Mouse (Mus musculus): ENCODE measurements at regions not wholly inside any gene's neighbourhood (a gene's known extent, or its start where the extent isn't known, plus 50 kb on each side); places are given as distances from the start of the nearest gene placed in this dataset.
A peak's percentile ranks its signal among the peaks of the same experiment; 100 is the strongest.

GRCm38 (mm10) chr7:135990321-135990720, 274.2 kb upstream of the Mki67 start:
- no peak for DNase-seq (ENCODE audit: low read depth, low spot score)

GRCm38 (mm10) chr7:135996896-135997295, 280.7 kb upstream of the Mki67 start:
- no peak for DNase-seq (ENCODE audit: low read depth, low spot score)

GRCm38 (mm10) chr7:135997640-135998039, 281.5 kb upstream of the Mki67 start:
- DNase-seq (ENCODE audit: low read depth, low spot score) = peak; percentile 61

GRCm38 (mm10) chr7:136002382-136002781, 286.2 kb upstream of the Mki67 start:
- peak; percentile 89 for DNase-seq (ENCODE audit: low read depth, low spot score)

GRCm38 (mm10) chr7:136003291-136003690, 287.1 kb upstream of the Mki67 start:
- no peak for DNase-seq (ENCODE audit: low read depth, low spot score)

GRCm38 (mm10) chr7:136007796-136008455, 291.8 kb upstream of the Mki67 start:
- peak; percentile 35 for DNase-seq (ENCODE audit: low read depth, low spot score)

GRCm38 (mm10) chr7:136008486-136008885, 292.3 kb upstream of the Mki67 start:
- DNase-seq (ENCODE audit: low read depth, low spot score) = no peak

- DNase-seq (ENCODE audit: low read depth, low spot score) = peak; percentile 37
Observed at GRCm38 (mm10) chr7:136010013-136010412, 293.9 kb upstream of the Mki67 start.

GRCm38 (mm10) chr7:136014706-136015105, 298.5 kb upstream of the Mki67 start:
- DNase-seq (ENCODE audit: low read depth, low spot score) = no peak

GRCm38 (mm10) chr7:136016918-136017317, 300.8 kb upstream of the Mki67 start:
- DNase-seq (ENCODE audit: low read depth, low spot score) = no peak

- DNase-seq (ENCODE audit: low read depth, low spot score) = no peak
Observed at GRCm38 (mm10) chr7:136020577-136020976, 304.4 kb upstream of the Mki67 start.

GRCm38 (mm10) chr7:136021071-136021470, 304.9 kb upstream of the Mki67 start:
- no peak for DNase-seq (ENCODE audit: low read depth, low spot score)

GRCm38 (mm10) chr7:136022781-136023448, 306.8 kb upstream of the Mki67 start:
- no peak for DNase-seq (ENCODE audit: low read depth, low spot score)

GRCm38 (mm10) chr7:136026451-136026850, 310.3 kb upstream of the Mki67 start:
- no peak for DNase-seq (ENCODE audit: low read depth, low spot score)

GRCm38 (mm10) chr7:136032026-136032425, 315.9 kb upstream of the Mki67 start:
- DNase-seq (ENCODE audit: low read depth, low spot score) = no peak

- DNase-seq (ENCODE audit: low read depth, low spot score) = no peak
Observed at GRCm38 (mm10) chr7:136033536-136033935, 317.4 kb upstream of the Mki67 start.

- DNase-seq (ENCODE audit: low read depth, low spot score) = no peak
Observed at GRCm38 (mm10) chr7:136035735-136036134, 319.6 kb upstream of the Mki67 start.

- no peak for DNase-seq (ENCODE audit: low read depth, low spot score)
Observed at GRCm38 (mm10) chr7:136038072-136038471, 321.9 kb upstream of the Mki67 start.

- no peak for DNase-seq (ENCODE audit: low read depth, low spot score)
Observed at GRCm38 (mm10) chr7:136038906-136039305, 322.7 kb upstream of the Mki67 start.

GRCm38 (mm10) chr7:136041921-136042320, 325.8 kb upstream of the Mki67 start:
- DNase-seq (ENCODE audit: low read depth, low spot score) = no peak

- no peak for DNase-seq (ENCODE audit: low read depth, low spot score)
Observed at GRCm38 (mm10) chr7:136046645-136047363, 330.6 kb upstream of the Mki67 start.

GRCm38 (mm10) chr7:136047364-136047945, 331.3 kb upstream of the Mki67 start:
- DNase-seq (ENCODE audit: low read depth, low spot score) = no peak

Measured in forelimb bud, embryonic 11.5 days (tissue).